Mouse (Mus musculus): ENCODE measurements around the gene Cd27. TPM values are rescaled to one million over a fixed set of nuclear protein-coding genes. Genes with fewer than 3 reads are reported as not detected.
"Not testable (repeated sequence)": the region's sequence is repeated elsewhere in the genome, so short reads cannot be mapped to it uniquely, and the experiment has no call there.

Cd27 gene
- polyA plus RNA-seq, 1 experiment: 0.04 TPM

GRCm38 (mm10) chr6:125268799-125269198 is 32.0 kb upstream of the Cd27 start:
- Histone ChIP-seq H3K4me3 (replicated peaks) (no peak overlapping the region), H3K27me3 (ENCODE audit: control insufficient read depth) (peaks cover 2% of the 10 kb centered on the region; the same call in 1 of the 2 replicates), H3K4me1 (ENCODE audit: control insufficient read depth) (peaks cover 9% of the 10 kb centered on the region), H3K9me3 (ENCODE audit: control insufficient read depth, low read length) (no peaks in the 10 kb centered on the region), H3K36me3 (ENCODE audit: control insufficient read depth) (no peaks in the 10 kb centered on the region)
- TF ChIP-seq TAL1 (IDR thresholded peaks at IDR 0.05; ENCODE audit: low read length) (no peak), GATA1 (IDR thresholded peaks at IDR 0.05; ENCODE audit: low read length) (no peak)

DNA sequence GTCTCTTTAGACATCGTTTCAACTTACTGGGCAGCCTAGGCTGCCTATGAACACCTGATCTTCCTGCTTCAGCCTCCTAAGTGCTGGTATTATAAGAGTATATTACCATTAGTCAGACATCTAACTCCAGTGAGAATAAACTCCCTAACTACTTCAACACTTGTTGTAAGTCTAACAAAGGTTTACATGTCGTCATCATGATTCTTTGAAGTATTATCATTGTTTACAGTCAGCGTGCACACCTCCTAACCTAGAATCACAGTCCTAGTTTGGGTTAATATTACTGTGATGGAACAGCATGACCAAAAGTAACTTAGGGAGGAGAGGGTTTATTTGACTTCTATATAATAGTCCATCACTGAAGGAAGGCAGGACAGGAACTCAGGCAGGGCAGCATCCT is 30.7 kb upstream of the Cd27 start:
- H3K9me3 ChIP-seq (ENCODE audit: control insufficient read depth, low read length): peaks cover 3% of the 10 kb centered on the region; the same call in 1 of the 2 replicates
- peaks cover 2% of the 10 kb centered on the region; the same call in 1 of the 2 replicates for H3K27me3 ChIP-seq (ENCODE audit: control insufficient read depth)
- no peaks in the 10 kb centered on the region for H3K36me3 ChIP-seq (ENCODE audit: control insufficient read depth)
- peaks cover 9% of the 10 kb centered on the region for H3K4me1 ChIP-seq (ENCODE audit: control insufficient read depth)
- TF ChIP-seq GATA1 (IDR thresholded peaks at IDR 0.05; ENCODE audit: low read length) (no peak), TAL1 (IDR thresholded peaks at IDR 0.05; ENCODE audit: low read length) (no peak)
- H3K4me3 ChIP-seq (replicated peaks): no peak overlapping the region

- not testable (repeated sequence) for H3K27me3 ChIP-seq (ENCODE audit: control insufficient read depth); H3K9me3 ChIP-seq (ENCODE audit: control insufficient read depth, low read length); H3K36me3 ChIP-seq (ENCODE audit: control insufficient read depth); H3K4me1 ChIP-seq (ENCODE audit: control insufficient read depth); H3K4me3 ChIP-seq (replicated peaks)
Observed at GRCm38 (mm10) chr6:125266600-125266999, 29.8 kb upstream of the Cd27 start.

- peaks cover 2% of the 10 kb centered on the region; the same call in 1 of the 2 replicates for H3K27me3 ChIP-seq (ENCODE audit: control insufficient read depth)
- peaks cover 3% of the 10 kb centered on the region; the same call in 1 of the 2 replicates for H3K9me3 ChIP-seq (ENCODE audit: control insufficient read depth, low read length)
- peaks cover 5% of the 10 kb centered on the region; the same call in 1 of the 2 replicates for H3K4me1 ChIP-seq (ENCODE audit: control insufficient read depth)
- no peak overlapping the region for H3K4me3 ChIP-seq (replicated peaks)
- no peak for TF ChIP-seq TAL1 (IDR thresholded peaks at IDR 0.05; ENCODE audit: low read length)
- no peak for TF ChIP-seq GATA1 (IDR thresholded peaks at IDR 0.05; ENCODE audit: low read length)
- H3K36me3 ChIP-seq (ENCODE audit: control insufficient read depth): no peaks in the 10 kb centered on the region
Observed at GRCm38 (mm10) chr6:125266091-125266490, 29.3 kb upstream of the Cd27 start.

DNA sequence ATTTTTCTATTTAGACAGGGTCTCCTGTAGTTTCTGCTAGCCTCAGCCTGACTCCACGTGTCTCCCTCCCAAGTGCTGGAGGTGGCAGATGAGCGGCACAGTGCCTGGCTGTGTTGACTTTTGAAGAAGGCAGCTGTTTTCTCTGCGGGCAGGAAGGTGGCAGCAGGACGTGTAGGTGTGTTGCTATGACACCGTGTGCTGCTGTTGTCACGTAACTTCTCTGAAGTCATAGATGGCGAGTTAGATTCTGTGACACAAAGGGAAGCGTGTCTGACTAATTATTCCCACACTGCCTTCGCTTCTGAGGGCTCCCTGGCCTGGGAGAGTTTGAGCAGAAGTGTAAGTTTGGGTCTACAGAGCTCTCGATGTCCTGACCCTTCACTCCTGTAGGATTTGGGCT is 28.4 kb upstream of the Cd27 start:
- no peak for TF ChIP-seq GATA1 (IDR thresholded peaks at IDR 0.05; ENCODE audit: low read length)
- no peak overlapping the region for H3K4me3 ChIP-seq (replicated peaks)

DNA sequence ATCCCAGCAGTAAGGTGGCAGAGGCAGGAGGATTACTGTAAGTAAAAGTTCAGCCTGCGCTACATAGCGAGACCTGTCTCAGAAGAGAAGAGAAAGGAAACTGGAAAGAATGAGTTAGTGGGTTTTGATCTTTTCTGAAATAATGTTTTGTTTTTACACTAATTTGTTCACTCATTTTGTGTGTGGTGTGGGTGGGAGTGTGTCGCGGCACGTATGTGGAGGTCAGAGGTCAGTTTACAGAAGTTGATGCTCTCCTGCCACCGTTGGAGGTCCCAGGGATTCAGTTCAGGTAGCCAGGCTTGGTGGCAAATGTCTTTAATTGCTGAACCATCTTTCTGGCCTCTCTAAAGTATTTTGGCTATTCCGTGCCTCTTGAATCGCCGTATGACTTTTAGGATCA is 27.4 kb upstream of the Cd27 start:
- H3K9me3 ChIP-seq (ENCODE audit: control insufficient read depth, low read length): peaks cover 3% of the 10 kb centered on the region; the same call in 1 of the 2 replicates
- H3K27me3 ChIP-seq (ENCODE audit: control insufficient read depth): no peaks in the 10 kb centered on the region
- no peak for TF ChIP-seq TAL1 (IDR thresholded peaks at IDR 0.05; ENCODE audit: low read length)
- H3K36me3 ChIP-seq (ENCODE audit: control insufficient read depth): no peaks in the 10 kb centered on the region
- H3K4me1 ChIP-seq (ENCODE audit: control insufficient read depth): no peaks in the 10 kb centered on the region
- H3K4me3 ChIP-seq (replicated peaks): no peak overlapping the region

More for the DNA sequence above, 28.4 kb upstream of the Cd27 start:
- Histone ChIP-seq H3K27me3 (ENCODE audit: control insufficient read depth) (no peaks in the 10 kb centered on the region; the same call in 1 of the 2 replicates), H3K9me3 (ENCODE audit: control insufficient read depth, low read length) (peaks cover 3% of the 10 kb centered on the region; the same call in 1 of the 2 replicates), H3K4me1 (ENCODE audit: control insufficient read depth) (no peaks in the 10 kb centered on the region; the same call in 1 of the 2 replicates), H3K36me3 (ENCODE audit: control insufficient read depth) (no peaks in the 10 kb centered on the region)

- Histone ChIP-seq H3K27me3 (ENCODE audit: control insufficient read depth) (no peaks in the 10 kb centered on the region), H3K36me3 (ENCODE audit: control insufficient read depth) (no peaks in the 10 kb centered on the region), H3K9me3 (ENCODE audit: control insufficient read depth, low read length) (peaks cover 3% of the 10 kb centered on the region; the same call in 1 of the 2 replicates), H3K4me3 (replicated peaks) (no peak overlapping the region), H3K4me1 (ENCODE audit: control insufficient read depth) (peaks cover 2% of the 10 kb centered on the region; the same call in 1 of the 2 replicates)
- TF ChIP-seq GATA1 (IDR thresholded peaks at IDR 0.05; ENCODE audit: low read length) (no peak), TAL1 (IDR thresholded peaks at IDR 0.05; ENCODE audit: low read length) (no peak)
Observed at GRCm38 (mm10) chr6:125260006-125260555, 23.3 kb upstream of the Cd27 start.

GRCm38 (mm10) chr6:125256222-125256966 is 19.6 kb upstream of the Cd27 start:
- no peak overlapping the region for H3K4me3 ChIP-seq (replicated peaks)
- TF ChIP-seq TAL1 (IDR thresholded peaks at IDR 0.05; ENCODE audit: low read length): no peak
- TF ChIP-seq GATA1 (IDR thresholded peaks at IDR 0.05; ENCODE audit: low read length): no peak

GRCm38 (mm10) chr6:125255516-125256044 is 18.8 kb upstream of the Cd27 start:
- Histone ChIP-seq H3K27me3 (ENCODE audit: control insufficient read depth) (no peaks in the 10 kb centered on the region), H3K9me3 (ENCODE audit: control insufficient read depth, low read length) (no peaks in the 10 kb centered on the region), H3K4me3 (replicated peaks) (no peak overlapping the region), H3K4me1 (ENCODE audit: control insufficient read depth) (peaks cover 2% of the 10 kb centered on the region; the same call in 1 of the 2 replicates), H3K36me3 (ENCODE audit: control insufficient read depth) (no peaks in the 10 kb centered on the region)
- TF ChIP-seq TAL1 (IDR thresholded peaks at IDR 0.05; ENCODE audit: low read length) (no peak), GATA1 (IDR thresholded peaks at IDR 0.05; ENCODE audit: low read length) (no peak)

More at GRCm38 (mm10) chr6:125256222-125256966, 19.6 kb upstream of the Cd27 start:
- Histone ChIP-seq H3K9me3 (ENCODE audit: control insufficient read depth, low read length) (no peaks in the 10 kb centered on the region), H3K36me3 (ENCODE audit: control insufficient read depth) (no peaks in the 10 kb centered on the region), H3K27me3 (ENCODE audit: control insufficient read depth) (no peaks in the 10 kb centered on the region), H3K4me1 (ENCODE audit: control insufficient read depth) (peaks cover 2% of the 10 kb centered on the region; the same call in 1 of the 2 replicates)

Data from erythroblast, embryonic 14.5 days (primary cell).